Mouse (Mus musculus): ENCODE measurements around the gene Ilf2. TPM values are rescaled to one million over a fixed set of nuclear protein-coding genes. Genes with fewer than 3 reads are reported as not detected.

Ilf2 gene
- total RNA-seq, 2 experiments from 2014 or later, result 81.2 to 84.6 TPM

DNA sequence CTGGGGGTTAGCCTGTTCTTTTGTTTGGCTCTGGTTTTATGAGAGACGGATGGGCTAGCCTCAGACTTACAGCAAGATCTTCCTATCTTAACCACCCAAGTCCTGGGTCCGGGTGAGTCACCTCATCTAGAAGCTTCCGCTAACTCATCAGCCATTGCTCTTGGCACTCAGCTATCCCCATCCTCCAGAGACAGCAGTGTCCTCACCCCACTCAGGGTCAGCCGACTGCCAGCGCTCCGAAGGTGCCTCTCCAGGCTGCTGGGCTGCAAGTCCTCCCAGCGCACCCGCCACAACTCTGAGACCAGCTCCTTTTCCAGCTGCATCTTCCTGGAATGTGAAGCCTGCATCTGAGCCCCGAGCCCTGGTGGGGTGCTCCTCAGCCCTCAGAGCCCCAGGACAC is 16.2 kb upstream of the Ilf2 start:
- intact Hi-C loops (cut with DNase I), result no loop called here
- DNase-seq (ENCODE audit: low spot score in 2 of 2), result no peak

DNA sequence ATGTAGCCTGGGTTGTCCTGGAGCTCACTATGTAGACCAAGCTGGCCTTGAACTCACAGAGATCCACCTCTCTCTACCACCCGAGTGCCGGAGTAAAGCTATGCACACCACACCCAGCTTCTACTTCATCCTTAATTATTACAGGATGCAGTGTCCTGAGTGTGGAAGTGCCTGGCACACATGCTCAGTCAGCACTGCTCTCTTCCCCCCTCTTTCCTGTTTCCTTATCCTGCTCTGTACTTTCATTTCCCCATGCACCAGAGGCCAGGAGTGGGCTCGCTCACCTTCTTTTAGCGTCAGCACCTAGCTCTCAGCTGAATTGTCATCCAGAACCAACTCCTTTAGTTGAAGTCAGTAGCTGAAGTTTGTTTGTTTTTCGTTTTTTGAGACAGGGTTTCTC is 15.6 kb upstream of the Ilf2 start:
- intact Hi-C loops (cut with DNase I), result no loop called here
- DNase-seq (ENCODE audit: low spot score in 2 of 2), result no peak

DNA sequence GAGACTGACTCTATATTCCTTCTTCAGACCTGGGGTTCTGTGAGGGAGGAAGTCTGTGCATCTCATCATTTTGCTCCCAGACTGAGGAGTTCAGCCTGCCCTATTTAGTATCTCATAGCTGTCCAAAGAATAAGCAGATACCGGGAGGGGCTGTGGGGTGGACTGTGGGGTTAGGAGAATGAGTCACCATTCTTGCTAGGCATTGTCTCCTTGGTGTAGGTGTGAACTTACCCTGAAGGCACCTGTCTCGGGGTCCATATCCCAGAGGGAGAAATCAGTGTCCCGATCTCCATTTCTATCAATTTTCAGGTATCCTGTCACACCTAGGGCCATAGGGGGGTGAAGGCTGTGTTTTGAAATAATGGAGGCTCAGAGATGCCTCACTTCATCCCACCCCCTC is 14.0 kb upstream of the Ilf2 start:
- DNase-seq (ENCODE audit: low spot score in 2 of 2), result no peak
- intact Hi-C loops (cut with DNase I), result no loop called here

DNA sequence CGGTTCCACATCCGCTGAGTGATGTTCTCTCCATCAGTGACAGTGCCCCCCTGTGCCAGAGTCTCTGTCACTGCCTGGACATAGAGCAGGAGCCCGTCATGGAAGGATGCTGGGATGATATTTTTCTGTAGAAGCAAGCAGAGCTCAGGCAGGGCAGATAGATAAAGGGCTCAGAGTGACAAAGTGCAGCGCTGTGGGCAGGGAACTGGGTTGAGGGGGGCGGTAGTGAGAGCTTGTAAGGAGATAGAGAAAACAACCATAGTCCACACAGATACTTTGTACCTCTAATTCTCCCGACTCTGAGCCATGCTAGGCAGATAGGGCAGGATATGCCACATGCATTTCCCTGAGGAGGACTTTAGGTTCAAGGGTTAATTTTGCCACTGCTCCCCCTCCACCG is 13.3 kb upstream of the Ilf2 start:
- DNase-seq (ENCODE audit: low spot score in 2 of 2), result no peak
- intact Hi-C loops (cut with DNase I), result no loop called here

DNA sequence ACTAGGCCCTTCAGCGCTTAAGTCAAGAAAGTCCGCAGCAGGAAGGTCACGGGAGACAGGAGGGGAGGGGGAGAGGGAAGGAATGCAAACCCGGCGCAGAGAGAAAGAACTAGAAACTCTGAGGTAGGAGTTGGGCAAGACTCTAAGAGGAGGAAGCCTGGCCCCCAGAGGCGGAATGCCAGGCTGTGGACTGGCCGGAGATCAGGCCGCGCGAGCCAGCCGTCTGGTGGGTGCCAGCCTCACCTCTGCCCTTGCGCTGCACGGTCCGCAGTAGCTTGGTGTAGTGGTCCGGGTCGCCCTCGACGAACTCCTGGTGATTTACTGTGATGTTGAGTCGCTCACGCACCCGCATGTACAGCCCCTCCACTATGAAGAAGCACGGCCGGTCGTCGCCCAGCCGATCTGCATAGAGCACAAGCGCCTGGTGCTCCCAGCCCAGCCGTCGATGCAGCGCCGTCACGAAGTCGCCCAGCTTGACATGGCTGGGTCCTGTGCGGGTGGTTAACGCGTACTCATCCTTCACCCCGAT is 11.3 kb upstream of the Ilf2 start:
- intact Hi-C loops (cut with DNase I), result loop anchor here (5.0 kb wide), 1 partner anchor 32 kb away; the partner anchor contains the start of gene Ints3

DNA sequence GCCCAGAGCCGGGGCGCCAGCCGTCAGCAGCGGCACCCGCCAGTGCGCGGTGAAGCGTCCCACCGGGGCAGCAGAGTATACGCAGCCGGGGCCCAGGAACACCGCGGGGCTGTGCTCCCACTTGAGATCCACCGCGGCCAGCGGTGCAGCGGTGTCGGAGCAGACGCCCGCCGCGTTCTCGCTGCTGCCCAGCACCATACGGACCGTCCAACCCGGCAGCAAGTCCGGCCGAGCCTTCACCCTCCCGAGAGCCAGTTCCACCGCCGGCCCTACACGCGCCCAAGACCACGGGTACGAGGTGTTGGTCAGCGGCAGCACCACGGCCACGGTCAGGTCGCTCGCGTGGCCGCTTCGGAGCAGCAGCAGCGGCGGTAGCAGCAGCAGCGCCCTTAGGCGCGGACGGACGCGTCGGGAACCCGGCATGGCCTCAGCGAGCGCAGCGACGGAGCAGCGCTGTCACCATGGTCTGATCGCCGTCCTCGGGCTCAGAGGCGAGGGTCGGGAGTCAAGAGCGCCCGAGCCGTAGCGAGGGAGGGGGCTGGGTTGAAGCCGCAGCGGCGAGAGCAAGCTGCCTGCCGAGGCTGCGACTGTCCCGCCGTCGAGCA is 10.7 kb upstream of the Ilf2 start:
- intact Hi-C loops (cut with DNase I), result loop anchor here (5.0 kb wide), 1 partner anchor 33 kb away; the partner anchor contains the start of gene Ints3
- DNase-seq (ENCODE audit: low spot score in 2 of 2), result no peak

More for the DNA sequence above, 11.3 kb upstream of the Ilf2 start:
- DNase-seq (ENCODE audit: low spot score in 2 of 2), result no peak

DNA sequence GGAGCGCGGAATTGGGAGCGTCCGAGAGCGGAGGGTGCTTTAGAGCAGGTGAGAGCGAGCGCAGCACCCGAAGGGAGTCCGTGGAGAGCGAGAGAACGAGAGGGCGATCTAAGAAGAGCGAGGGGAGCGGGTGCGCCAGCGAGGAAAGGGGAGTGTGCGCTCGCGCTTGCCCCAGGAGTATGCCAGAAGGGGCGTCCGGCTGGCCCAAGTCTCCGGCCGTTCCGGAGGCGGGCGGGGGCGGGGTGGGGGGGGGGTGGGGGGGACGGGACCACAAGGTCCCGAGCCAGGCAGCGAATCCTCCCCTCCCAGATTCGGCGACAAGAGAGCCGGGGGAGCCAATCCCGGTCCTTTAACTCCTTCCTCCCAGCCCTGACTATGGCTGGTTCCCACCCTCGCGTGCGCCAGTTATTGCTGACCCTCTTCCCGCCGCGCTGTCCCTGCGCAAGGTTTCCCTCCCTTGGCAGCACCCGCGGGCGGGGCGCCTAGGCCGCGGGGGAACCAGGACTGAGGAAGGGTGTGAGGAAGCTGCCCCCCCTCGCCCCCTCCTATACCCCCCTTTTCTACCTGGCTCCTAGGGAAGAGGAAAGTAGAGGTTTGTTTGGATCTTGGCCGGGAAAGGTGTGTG is 10.1 kb upstream of the Ilf2 start, which contains the start of gene Npr1:
Npr1 (minus strand) TSS at position 181 of the 625 bp plus-strand sequence.
- intact Hi-C loops (cut with DNase I), result loop anchor here (1.0 to 5.0 kb wide), 2 partner anchors 33 to 53 kb away; partner anchors contain the start of gene Ints3

DNA sequence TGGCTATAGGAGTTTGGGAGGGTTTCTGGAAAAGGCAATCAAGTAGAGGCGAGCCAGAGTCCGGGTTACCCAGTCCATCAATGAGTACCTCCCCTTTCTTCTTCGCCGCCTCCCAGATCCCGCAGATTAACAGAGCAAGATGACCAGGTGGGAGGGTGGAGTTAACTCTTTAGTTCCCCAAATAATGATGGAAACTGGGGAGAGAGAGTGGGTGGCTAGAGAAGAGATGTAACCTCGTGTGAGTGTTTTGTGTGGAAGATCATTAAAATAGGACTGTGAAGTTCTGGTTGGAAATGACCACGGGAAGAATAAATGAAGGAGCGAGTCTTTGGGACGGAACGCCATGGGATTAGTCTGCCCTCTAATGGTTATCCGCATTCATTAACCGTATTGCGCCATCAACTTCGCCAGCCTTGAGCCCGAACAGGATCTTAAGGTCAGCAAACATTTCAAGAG is 9.6 kb upstream of the Ilf2 start:
- intact Hi-C loops (cut with DNase I), result loop anchor here (1.0 to 5.0 kb wide), 2 partner anchors 34 to 54 kb away; partner anchors contain the start of gene Ints3
- DNase-seq (ENCODE audit: low spot score in 2 of 2), result peak; percentile 54 to 71

More for the DNA sequence above, 10.1 kb upstream of the Ilf2 start, which contains the start of gene Npr1:
- DNase-seq (ENCODE audit: low spot score in 2 of 2), result no peak

DNA sequence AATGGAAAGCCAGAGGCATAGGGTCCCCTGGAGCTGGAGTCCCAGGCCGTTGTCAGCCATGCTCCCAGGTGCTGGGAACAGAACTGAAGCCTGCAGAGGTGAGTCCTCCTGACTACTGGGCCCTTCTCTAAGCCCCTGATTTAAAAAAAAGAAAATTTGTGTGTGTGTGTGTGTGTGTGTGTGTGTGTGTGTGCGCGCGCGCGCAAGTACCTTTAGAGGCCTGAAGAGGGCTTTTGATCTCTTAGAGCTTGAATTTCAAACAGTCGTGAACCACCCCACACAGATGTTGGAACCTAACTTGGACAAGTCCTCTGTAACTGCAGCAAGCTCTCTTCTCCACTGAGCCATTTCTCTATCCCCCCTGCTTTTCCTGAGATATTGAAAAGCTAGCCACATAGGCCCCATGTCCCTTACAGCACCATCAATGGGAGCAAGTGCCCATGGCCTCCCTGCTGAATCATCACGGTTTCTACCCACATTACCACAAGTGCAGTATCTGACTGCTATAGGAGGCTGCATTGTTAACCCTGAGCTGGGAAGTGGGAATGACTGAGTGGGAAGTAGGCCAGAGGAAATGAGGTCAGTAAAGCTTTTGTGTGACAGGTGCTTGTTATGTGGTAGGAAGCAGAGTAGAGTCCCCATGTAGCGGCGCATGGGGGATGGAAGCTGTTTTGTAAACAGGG is 8.2 kb upstream of the Ilf2 start:
- intact Hi-C loops (cut with DNase I), result loop anchor here (5.0 kb wide), 1 partner anchor 35 kb away; the partner anchor contains the start of gene Ints3

DNA sequence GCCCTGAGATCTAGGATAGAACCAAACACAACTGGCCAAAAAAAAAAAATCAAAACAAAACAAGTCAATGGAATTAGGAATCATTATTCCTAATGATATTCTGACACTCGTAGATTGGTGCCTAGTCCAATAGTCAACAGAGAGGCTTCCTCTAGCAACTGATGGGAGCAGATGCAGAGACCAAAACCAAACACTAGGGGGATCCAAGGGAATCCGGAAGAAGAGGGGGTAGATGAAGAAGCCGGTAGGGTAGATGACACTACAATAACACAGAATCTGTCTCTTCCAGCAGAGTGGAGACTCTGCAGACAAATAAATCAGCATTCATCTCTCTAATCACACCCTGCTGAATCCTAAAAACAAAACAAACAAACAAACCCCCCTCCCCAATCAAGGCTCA is 3.7 kb upstream of the Ilf2 start:
- DNase-seq (ENCODE audit: low spot score in 2 of 2), result no peak
- intact Hi-C loops (cut with DNase I), result loop anchor here (10.0 kb wide), 1 partner anchor 177 kb away; the partner anchor contains the start of gene Gatad2b

More for the DNA sequence above, 8.2 kb upstream of the Ilf2 start:
- no peak for DNase-seq (ENCODE audit: low spot score in 2 of 2)

DNA sequence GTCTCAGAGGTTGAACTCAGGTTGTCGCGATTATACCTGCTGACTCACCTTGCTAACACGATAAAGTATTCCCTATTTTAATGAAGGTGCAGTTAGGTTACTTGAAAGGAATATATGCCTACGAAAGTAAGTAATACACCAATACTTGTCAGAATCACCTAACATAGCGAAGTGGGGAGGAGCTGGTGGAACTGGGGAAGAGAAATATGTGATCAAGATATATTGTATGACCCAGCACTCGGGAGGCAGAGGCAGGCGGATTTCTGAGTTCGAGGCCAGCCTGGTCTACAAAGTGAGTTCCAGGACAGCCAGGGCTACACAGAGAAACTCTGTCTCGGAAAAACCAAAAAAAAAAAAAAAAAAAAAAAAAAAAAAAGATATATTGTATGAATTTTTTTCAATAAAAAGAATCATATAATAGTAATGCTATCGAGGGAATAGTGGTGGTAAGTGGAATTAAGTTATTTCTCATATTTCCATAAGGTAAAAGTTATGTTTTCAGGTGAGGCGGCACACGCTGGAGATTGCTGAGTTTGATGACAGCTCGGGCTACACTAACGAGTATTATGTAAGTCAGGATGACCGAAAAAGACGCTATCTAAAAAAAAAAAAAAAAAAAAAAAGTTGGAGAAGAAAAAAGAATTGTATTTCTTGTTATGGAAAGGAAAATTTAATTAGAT is 635 bp upstream of the Ilf2 start:
- intact Hi-C loops (cut with DNase I), result loop anchor here (10.0 kb wide), 1 partner anchor 180 kb away; the partner anchor contains the start of gene Gatad2b
- DNase-seq (ENCODE audit: low spot score in 2 of 2), result no peak

DNA sequence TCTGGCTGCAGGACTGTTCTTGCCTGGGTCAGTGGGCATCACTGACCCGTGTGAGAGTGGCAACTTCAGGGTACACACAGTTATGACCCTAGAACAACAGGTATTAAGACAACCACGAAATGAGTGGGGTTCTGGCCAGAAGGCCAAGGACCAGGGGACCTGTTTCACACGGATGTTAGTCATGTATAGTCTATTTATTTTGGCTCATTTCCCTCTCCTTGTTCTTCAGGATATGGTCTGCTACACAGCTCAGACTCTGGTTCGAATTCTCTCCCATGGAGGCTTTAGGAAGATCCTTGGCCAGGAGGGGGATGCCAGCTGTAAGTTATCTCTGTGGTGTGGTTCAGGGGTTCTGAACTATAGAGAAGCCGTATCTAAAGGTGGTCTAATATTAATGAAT is 11.1 kb downstream of the Ilf2 start:
- DNase-seq (ENCODE audit: low spot score in 2 of 2), result no peak
- intact Hi-C loops (cut with DNase I), result no loop called here

DNA sequence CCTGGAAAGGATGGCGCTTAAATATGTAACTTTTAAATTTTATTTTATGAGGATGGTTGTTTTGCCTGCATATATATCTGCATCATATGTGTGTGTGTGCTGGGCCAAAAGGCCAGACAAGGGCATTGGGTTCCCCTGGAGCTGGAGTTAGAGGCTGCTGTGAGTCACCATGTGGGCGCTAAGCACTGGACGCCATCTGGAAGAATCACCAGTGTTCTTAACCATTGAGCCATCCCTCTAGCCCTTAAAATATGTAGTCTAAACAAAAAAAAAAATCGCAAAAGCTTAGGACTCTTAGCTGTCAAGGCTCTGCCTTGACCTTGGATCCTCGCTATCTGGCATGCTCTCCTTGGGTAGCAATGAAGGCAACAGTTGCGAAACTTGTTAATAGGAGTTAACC is 12.7 kb downstream of the Ilf2 start:
- DNase-seq (ENCODE audit: low spot score in 2 of 2), result no peak
- intact Hi-C loops (cut with DNase I), result no loop called here

DNA sequence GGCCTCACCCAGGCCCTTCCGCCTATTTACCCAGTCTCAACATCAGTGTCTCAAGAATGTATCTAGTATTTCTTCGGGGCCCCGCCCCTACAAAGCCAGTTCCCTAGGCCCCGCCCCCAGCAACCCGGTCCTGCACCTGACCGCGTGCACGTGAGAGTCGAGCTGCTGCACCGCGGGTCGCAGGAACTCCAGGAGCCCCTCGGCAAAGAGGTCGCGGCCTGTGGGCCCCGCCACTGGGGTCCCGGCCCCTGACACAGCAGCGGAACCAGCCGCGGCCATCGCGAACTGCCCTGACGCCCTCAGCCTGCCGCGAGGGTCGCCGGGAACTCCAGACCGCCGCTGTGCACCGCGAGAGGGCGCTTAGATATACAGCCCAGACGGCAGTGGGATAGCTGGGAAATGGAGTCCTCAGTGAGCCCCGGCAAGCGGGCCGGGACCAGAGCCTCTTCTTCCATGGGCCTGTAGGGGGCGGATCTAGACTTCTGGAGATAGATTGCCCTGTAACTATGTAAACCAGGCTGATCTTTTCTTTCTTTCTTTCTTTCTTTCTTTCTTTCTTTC is 14.8 kb downstream of the Ilf2 start, which contains the start of gene Snapin:
Snapin (minus strand) TSS at position 338 of the 561 bp plus-strand sequence.
- intact Hi-C loops (cut with DNase I), result loop anchor here (1.0 to 2.0 kb wide), 4 partner anchors 19 to 218 kb away; partner anchors contain the start of gene Chtop
- DNase-seq (ENCODE audit: low spot score in 2 of 2), result peak; percentile 95 to 96

DNA sequence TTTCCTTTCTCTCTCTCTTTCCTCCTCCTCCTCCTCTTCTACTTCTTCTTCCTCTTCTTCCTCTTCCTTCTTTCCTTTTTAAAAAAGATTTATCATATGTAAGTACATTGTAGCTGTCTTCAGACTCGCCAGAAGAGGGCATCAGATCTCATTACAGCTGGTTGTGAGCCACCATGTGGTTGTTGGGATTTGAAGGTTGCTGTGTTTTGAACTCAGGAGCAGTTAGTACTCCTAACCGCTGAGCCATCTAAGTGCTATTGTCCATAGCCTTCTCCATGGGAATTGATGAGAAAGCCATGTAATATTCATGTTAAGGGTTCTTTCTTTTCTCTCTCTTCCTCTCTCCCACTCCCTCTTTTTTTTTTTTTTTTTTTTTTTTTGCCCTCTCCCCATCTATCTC is 15.4 kb downstream of the Ilf2 start:
- intact Hi-C loops (cut with DNase I), result loop anchor here (1.0 to 2.0 kb wide), 4 partner anchors 18 to 217 kb away; partner anchors contain the start of gene Chtop
- peak in 1 of 2 experiments; percentile 74 for DNase-seq (ENCODE audit: low spot score in 2 of 2)

DNA sequence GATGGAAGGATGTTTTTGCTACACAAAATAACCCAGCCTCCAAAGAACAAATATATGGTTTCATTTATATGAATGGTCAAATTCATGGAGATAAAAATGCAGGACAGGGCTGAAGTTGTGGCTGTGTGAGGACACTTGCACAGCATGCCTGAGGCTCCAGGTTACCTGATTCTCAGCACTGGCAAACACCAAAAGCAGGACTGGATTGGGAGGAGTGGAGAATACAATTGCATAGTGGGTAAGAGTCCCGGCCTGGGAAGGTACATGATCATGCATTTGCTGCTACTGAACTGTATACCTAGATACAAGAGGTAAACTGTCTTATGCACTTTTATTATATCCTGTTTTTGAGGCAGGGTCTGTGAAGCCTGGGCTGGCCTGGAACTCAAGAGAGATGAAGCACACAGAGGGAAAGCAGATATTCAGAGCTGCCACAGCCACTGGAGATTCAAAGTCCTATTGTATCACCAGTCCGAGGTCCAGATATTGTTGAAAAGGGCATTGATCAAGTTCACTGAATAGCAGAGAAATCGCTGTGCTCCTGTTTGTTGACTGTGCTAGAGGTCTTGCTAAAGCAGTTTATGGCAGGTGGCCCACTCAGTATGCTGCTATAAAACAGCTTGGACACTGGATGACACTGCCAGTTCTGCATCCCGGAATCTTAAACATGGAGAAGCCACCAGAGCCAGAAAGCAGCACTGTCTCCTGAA is 18.1 kb downstream of the Ilf2 start:
- intact Hi-C loops (cut with DNase I), result no loop called here

DNA sequence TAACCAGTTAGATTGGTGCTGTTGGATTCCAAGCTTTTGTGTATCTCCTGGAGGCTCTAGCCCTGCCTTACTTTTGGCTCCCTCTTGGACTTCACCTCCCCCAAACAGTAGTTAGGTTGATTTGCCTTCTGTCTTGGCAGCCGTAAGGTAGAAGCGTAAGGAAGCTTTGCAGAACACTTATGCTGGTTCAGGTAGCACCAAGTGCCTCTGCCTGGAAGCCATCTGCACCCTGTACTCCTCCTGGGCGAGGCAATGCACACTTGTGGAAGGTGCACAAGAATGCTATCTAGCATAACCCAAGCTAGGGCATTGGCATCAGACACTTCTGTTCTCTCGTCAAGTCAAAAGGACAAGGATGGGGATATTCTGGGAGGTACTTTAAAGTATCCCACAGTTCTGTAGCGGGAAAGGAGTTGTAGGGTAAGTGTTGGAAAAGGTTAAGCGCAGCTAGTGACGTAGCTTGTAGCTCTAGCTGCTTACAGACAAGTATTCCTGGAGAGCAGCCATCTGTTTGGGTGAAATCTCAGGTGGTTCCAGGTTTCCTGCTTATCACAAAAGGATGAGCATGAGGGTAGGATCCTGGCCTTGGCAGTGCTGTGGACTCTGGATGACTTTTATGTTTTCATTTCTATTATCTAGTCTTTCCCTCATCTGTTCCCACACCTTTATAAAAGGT is 20.1 kb downstream of the Ilf2 start:
- no peak for DNase-seq (ENCODE audit: low spot score in 2 of 2)
- intact Hi-C loops (cut with DNase I), result no loop called here

More for the DNA sequence above, 18.1 kb downstream of the Ilf2 start:
- DNase-seq (ENCODE audit: low spot score in 2 of 2), result no peak

DNA sequence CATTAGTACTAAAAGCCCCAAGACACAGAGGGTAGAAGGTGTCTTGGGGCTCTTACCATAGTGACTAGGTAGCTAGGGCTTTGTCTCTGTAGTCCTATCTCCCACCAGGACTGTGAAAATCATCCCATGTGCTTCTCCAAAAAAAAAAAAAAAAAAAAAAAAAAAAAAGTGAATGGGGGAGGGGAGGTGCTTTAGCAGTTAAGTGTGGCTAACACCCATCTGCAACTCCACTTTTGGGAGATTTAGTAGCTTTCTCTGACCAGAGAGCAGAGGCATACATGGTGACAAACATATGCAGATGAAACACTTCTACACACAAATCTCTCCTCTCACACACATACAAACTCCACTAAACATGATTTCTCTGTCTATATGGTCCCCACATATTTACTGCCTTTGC is 21.7 kb downstream of the Ilf2 start:
- DNase-seq (ENCODE audit: low spot score in 2 of 2), result no peak
- intact Hi-C loops (cut with DNase I), result no loop called here

Measured in left cerebral cortex, postnatal 25 days (tissue).